Mouse (Mus musculus) spleen, adult 2 months (tissue): ENCODE results near the gene Olfr1370. TPM values are rescaled to one million over a fixed set of nuclear protein-coding genes. Genes with fewer than 3 reads are reported as not detected.

Experiments
- DNase-seq, 2 experiments: peaks; one replicate each; pipeline versions ENCODE4 v3.0.0 to v3.0.0-alpha.2; 2012 to 2021; ENCODE audit warnings: low spot score in 2 of 2, low read depth in 1 of 2
- H3K27ac ChIP-seq: fragments of 200-500 bp; 2 replicates; pipeline ENCODE4 v1.5.1; 2012; ENCODE audit warnings: low read length, inconsistent platforms; ENCODE audit not compliant: insufficient read depth
- H3K27me3 ChIP-seq: fragments of 200-500 bp; 2 replicates; pipeline ENCODE4 v1.6.1; 2012; ENCODE audit warnings: mild to moderate bottlenecking, moderate library complexity, low read length, inconsistent platforms; ENCODE audit not compliant: control insufficient read depth, insufficient read depth
- H3K36me3 ChIP-seq: fragments of 200-500 bp; 2 replicates; pipeline ENCODE4 v1.6.1; 2012; ENCODE audit warnings: mild to moderate bottlenecking, low read length, inconsistent platforms; ENCODE audit not compliant: control insufficient read depth, insufficient read depth
- H3K4me1 ChIP-seq: fragments of 200-500 bp; 2 replicates; pipeline ENCODE4 v1.6.1; 2011; ENCODE audit warnings: inconsistent platforms; ENCODE audit not compliant: control insufficient read depth, insufficient read depth, insufficient read length
- H3K4me3 ChIP-seq: fragments of 200-500 bp; 2 replicates; pipeline ENCODE4 v1.5.1; 2011; ENCODE audit warnings: mild to moderate bottlenecking, inconsistent platforms; ENCODE audit not compliant: insufficient read depth, insufficient read length; ENCODE audit errors: extremely low read depth
- CTCF ChIP-seq: fragments of 200-500 bp; IDR thresholded peaks from 2 replicates; pipeline ENCODE4 v1.5.1; 2011; ENCODE audit warnings: mild to moderate bottlenecking, inconsistent platforms; ENCODE audit not compliant: insufficient read depth, insufficient read length, insufficient replicate concordance; ENCODE audit errors: extremely low read depth
- POLR2A ChIP-seq: fragments of 200-500 bp; IDR thresholded peaks from 2 replicates; pipeline ENCODE4 v1.6.1; 2011; ENCODE audit warnings: low read depth, low read length, inconsistent platforms
- WGBS: fragments of 180-500 bp; shearing (Covaris S2); methylation state at CpG from one replicate; pipeline ENCODE4 v1.1.7; 2018; 5-methylcytosine and 5-hydroxymethylcytosine counted together
- polyA plus RNA-seq: library from polyadenylated mRNA; depleted of rRNA; stranded (reverse); fragments of >200 nt; gene quantifications from 2 replicates; pipeline ENCODE4 v1.2.3, GENCODE M21; 2012; rRNA removed

The Olfr1370 gene
- polyA plus RNA-seq, 1 experiment = not detected

DNA sequence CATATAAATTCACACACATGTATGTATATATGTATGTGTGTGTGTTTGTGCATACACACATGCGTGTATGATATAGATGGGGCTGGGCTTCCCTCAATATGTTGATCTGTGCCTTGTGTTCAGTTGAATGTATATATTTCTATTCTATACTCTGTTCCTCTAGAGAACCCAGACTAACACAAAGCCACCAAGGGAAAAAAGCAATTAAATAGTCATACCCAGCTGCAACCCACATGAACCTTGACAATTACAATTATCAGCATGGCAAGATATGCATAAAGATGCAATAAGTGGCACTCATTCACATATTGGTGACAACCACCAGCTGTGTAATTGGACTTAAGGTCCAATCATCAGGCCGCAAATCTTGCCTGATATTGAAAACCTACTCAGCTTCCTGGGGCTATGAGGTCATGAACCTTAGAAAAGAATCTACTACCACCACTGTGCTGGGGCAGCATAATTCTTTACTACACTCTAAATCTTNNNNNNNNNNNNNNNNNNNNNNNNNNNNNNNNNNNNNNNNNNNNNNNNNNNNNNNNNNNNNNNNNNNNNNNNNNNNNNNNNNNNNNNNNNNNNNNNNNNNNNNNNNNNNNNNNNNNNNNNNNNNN, 34.1 kb downstream of the Olfr1370 start:
- Histone ChIP-seq H3K4me3 (no peak overlapping the region), H3K27ac (no peak overlapping the region), H3K4me1 (no peaks in the 10 kb centered on the region), H3K36me3 (no peaks in the 10 kb centered on the region), H3K27me3 (no peaks in the 10 kb centered on the region)
- TF ChIP-seq POLR2A (no peak), CTCF (no peak)
- 91% methylated on average over 2 of the region's 2 CpGs for WGBS
- no peak for DNase-seq

DNA sequence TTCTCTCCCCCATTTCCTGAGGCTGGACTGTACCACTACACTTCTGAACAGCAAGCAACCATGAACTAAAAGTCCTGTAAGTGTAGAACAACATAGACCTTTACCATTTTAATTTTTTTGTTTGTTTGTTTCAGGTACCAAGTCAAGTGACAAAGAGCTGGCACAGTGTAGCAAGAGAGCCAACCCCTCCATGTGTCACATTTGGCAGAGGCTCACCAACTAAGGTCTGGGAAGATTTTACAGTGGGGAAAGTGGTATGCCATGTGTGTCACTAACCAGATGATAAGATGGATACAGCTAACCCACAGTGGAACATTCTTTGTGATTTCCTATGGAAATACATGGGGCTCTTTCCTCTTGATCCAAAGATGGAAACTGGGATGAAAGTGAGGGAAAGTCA, 38.8 kb downstream of the Olfr1370 start:
- Histone ChIP-seq H3K27me3 (no peaks in the 10 kb centered on the region), H3K4me1 (no peaks in the 10 kb centered on the region), H3K27ac (no peak overlapping the region), H3K4me3 (no peak overlapping the region; the same call in 1 of the 2 replicates), H3K36me3 (no peaks in the 10 kb centered on the region)
- DNase-seq = no peak
- TF ChIP-seq POLR2A (no peak), CTCF (no peak)

DNA sequence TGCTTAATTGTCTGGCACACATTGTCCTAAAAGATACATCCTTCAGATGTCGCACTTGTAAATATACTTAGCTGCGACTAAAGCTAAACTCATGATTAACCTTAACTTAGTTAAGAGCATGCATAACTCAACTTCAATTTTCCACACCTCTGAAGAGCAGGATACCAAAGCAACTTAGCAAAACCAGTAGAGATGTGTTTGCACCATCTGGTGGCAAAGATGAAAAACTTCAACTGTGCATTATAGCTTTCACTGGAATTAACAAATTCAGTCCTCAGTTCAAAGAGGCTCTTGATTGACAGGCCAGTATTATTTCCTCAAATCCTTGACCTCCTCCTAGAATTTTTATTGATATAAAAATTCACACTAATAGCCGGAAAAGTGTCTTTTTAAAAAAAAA, 39.7 kb downstream of the Olfr1370 start:
- no peak for TF ChIP-seq POLR2A
- no peak for TF ChIP-seq CTCF
- H3K4me1 ChIP-seq = no peaks in the 10 kb centered on the region
- H3K27ac ChIP-seq = no peak overlapping the region
- H3K36me3 ChIP-seq = no peaks in the 10 kb centered on the region
- 86% methylated on average over 3 of the region's 3 CpGs for WGBS
- no peaks in the 10 kb centered on the region for H3K27me3 ChIP-seq
- H3K4me3 ChIP-seq = no peak overlapping the region
- DNase-seq = no peak

DNA sequence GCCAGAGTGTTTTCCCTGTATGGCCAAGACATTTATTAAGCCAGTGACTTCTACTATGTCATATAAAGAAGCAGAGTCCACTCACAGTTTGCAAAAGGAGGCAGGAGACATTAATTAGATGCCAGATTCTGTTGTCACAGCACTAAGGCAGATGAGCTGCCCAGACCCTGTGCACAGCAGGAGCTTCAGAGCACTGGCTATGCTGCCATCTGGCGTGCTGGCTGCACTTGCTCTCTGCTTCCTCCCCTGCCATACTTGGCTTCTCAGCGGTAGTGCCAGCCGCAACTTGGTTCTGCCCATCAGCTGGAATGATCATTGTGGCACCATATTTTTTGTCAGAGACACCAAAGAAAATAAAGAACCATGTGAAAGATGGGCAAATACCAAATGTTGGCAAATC, 41.6 kb downstream of the Olfr1370 start:
- no peak for DNase-seq
- no peak for TF ChIP-seq POLR2A
- no peak for TF ChIP-seq CTCF
- Histone ChIP-seq H3K36me3 (no peaks in the 10 kb centered on the region), H3K4me3 (no peak overlapping the region), H3K27me3 (no peaks in the 10 kb centered on the region), H3K4me1 (no peaks in the 10 kb centered on the region), H3K27ac (no peak overlapping the region)
- WGBS = 83% methylated on average over 3 of the region's 3 CpGs

DNA sequence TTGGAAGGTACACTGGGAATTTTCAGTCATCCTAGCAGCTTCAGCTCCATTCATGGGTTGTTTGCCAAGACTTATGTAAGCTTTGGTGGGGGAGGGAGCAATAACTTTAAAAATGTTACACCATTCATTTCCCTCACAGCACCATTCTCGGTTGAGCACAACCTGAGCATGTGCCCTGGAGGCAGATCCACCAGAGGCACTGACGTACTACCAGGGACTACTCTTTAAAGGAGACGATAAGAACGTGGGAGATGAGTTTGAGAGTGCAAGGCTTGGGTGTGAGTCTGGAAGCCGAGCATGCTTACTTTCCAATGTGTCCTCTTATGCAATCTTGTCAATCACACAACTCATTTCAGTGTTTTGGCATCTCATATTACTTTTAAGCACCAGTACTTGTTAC, 49.9 kb downstream of the Olfr1370 start:
- 86% methylated on average over 5 of the region's 5 CpGs for WGBS
- Histone ChIP-seq H3K36me3 (no peaks in the 10 kb centered on the region), H3K4me3 (no peak overlapping the region), H3K4me1 (no peaks in the 10 kb centered on the region), H3K27ac (no peak overlapping the region), H3K27me3 (no peaks in the 10 kb centered on the region)
- no peak for TF ChIP-seq POLR2A
- no peak for TF ChIP-seq CTCF
- no peak for DNase-seq

Other genes with a start within 250 kb of the Olfr1370 start
- not detected in 2 replicates for gene Olfr1369-ps1, start 36.5 kb upstream of the Olfr1370 start, polyA plus RNA-seq
- not detected in 2 replicates for gene Olfr263, start 54.7 kb upstream of the Olfr1370 start, polyA plus RNA-seq
- gene Olfr1368, start 70.9 kb upstream of the Olfr1370 start, polyA plus RNA-seq = not detected in 2 replicates
- gene Trim27, start 104.5 kb upstream of the Olfr1370 start, polyA plus RNA-seq = 63.9 and 82.1 TPM in 2 replicates
- not detected in 2 replicates for gene Gpx5, start 217.8 kb upstream of the Olfr1370 start, polyA plus RNA-seq
- gene Gpx6, start 237.2 kb upstream of the Olfr1370 start, polyA plus RNA-seq = not detected in 2 replicates